Mouse (Mus musculus): Measurements from ENCODE around the gene Mecr. TPM values are rescaled to one million over a fixed set of nuclear protein-coding genes. Genes with fewer than 3 reads are reported as not detected.

The Mecr gene
- polyA plus RNA-seq, 1 experiment from 2014 or later, result 35.7 TPM

DNA sequence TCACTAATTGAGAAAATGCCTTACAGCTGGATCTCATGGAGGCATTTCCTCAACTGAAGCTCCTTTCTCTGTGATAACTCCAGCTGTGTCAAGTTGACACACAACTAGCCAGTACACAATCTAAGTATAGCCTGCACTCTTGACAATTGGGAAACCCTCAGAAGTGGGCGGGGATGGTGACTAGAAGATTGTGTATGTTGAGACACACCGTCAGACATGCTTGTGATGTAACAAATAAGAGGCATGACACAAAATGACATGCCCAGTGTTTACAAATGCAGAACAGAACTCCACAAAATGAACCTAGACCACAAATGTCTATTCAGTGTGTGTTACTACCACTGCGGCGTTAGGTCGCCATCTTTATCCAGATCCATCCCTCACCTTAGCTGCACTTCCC is 53.8 kb downstream of the Mecr start:
- 93% methylated on average over 5 of the region's 5 CpGs for WGBS
- H3K27me3 ChIP-seq (replicated peaks), result no peaks in the 10 kb centered on the region
- no peaks in the 10 kb centered on the region for H3K4me1 ChIP-seq (replicated peaks)
- no peak overlapping the region for H3K4me2 ChIP-seq
- no peak overlapping the region for H3K27ac ChIP-seq (ENCODE audit: poor library complexity, severe bottlenecking)
- no peak for ATAC-seq (ENCODE audit: insufficient number of reproducible peaks, low FRiP score)
- peaks cover 82% of the 10 kb centered on the region for H3K36me3 ChIP-seq
- H3K9me3 ChIP-seq (replicated peaks), result no peaks in the 10 kb centered on the region
- H3K9ac ChIP-seq, result no peak overlapping the region
- H3K4me3 ChIP-seq, result no peak overlapping the region

DNA sequence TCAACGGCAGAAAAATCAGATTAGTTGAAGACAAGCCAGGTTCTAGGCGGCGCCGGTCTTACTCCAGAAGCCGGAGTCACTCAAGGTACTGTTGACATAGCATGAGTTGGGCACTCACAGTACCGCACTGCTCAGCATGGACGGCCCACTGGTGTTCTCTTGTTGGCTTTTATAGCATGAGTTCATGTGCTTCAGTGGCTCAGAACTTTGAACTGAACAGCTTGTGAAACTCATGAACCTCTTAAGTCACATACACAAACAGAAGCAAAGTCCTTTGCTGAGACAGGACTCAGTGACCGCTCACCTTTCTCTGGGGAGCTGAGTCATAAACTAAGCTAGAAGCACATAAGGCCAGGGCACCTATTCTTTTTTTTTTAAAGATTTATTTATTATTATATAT is 54.5 kb downstream of the Mecr start:
- ATAC-seq (ENCODE audit: insufficient number of reproducible peaks, low FRiP score), result no peak
- WGBS, result 93% methylated on average over 8 of the region's 8 CpGs

DNA sequence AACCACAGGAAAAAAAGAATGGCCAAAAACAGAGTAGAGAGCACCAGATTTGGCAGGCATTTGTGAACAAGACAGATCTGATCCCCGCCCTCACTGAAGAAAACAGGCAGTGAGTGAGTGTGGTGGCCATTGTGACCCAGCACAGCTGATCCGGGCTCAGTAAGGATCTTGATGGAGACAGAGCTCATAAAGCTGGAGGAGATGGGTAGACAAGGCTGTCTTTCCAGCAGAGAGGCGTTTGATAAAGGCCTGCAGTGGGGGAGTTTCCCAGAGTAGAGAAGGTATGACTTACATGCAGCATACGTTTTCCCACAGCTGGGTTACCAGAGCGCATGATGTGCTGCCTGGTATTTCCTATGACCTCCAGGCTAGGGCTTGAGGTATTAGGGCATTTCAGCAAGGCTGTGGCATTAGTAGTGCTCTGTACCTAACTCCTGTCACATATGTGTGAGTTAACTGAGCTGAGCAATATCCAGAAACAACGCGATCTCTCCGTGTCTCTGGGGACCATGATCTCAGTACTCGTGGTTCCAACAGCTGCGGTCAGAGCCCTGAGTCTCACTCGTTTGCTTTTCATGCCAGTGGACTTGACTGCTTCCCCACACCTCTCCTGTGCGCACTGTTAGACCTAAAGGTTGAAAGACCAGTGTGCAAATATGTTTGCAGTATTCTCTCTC is 55.4 kb downstream of the Mecr start:
- no peak overlapping the region for H3K4me3 ChIP-seq
- 90% methylated on average over 12 of the region's 12 CpGs for whole genome bisulfite sequencing
- ATAC-seq (ENCODE audit: insufficient number of reproducible peaks, low FRiP score), result no peak
- no peaks in the 10 kb centered on the region for H3K27me3 ChIP-seq (replicated peaks)
- H3K4me1 ChIP-seq (replicated peaks), result no peaks in the 10 kb centered on the region
- no peak overlapping the region for H3K4me2 ChIP-seq
- no peak overlapping the region for H3K9ac ChIP-seq
- H3K9me3 ChIP-seq (replicated peaks), result no peaks in the 10 kb centered on the region
- peaks cover 76% of the 10 kb centered on the region for H3K36me3 ChIP-seq
- H3K27ac ChIP-seq (ENCODE audit: poor library complexity, severe bottlenecking), result no peak overlapping the region

More for the DNA sequence above, 54.5 kb downstream of the Mecr start:
- Histone ChIP-seq H3K27me3 (replicated peaks) (no peaks in the 10 kb centered on the region), H3K4me2 (no peak overlapping the region), H3K4me3 (no peak overlapping the region), H3K4me1 (replicated peaks) (no peaks in the 10 kb centered on the region), H3K9me3 (replicated peaks) (no peaks in the 10 kb centered on the region), H3K36me3 (peaks cover 82% of the 10 kb centered on the region), H3K27ac (ENCODE audit: poor library complexity, severe bottlenecking) (no peak overlapping the region), H3K9ac (no peak overlapping the region)

DNA sequence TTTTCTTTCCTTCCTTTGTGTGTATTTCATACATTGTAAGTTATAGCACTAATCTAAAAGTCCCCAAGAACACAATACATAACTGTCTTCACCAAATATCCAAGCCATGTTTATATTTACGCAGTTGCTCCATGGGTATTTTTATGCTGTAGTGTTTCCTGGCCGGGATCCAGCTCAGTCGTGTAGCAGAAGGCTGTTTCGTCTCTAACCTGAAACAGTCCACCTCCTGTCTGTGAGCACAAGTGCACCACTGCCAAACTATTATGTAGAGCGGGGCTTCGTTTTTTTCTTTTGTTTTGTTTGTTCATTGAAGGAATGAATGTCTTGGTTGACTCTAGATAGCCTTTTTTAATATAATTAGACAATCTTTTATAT is 55.9 kb downstream of the Mecr start:
- Histone ChIP-seq H3K27ac (ENCODE audit: poor library complexity, severe bottlenecking) (no peak overlapping the region), H3K36me3 (peaks cover 75% of the 10 kb centered on the region), H3K4me2 (no peak overlapping the region), H3K4me1 (replicated peaks) (no peaks in the 10 kb centered on the region), H3K4me3 (no peak overlapping the region), H3K9ac (no peak overlapping the region), H3K9me3 (replicated peaks) (no peaks in the 10 kb centered on the region), H3K27me3 (replicated peaks) (no peaks in the 10 kb centered on the region)
- ATAC-seq (ENCODE audit: insufficient number of reproducible peaks, low FRiP score), result no peak
- 73% methylated on average over 6 of the region's 6 CpGs for WGBS

DNA sequence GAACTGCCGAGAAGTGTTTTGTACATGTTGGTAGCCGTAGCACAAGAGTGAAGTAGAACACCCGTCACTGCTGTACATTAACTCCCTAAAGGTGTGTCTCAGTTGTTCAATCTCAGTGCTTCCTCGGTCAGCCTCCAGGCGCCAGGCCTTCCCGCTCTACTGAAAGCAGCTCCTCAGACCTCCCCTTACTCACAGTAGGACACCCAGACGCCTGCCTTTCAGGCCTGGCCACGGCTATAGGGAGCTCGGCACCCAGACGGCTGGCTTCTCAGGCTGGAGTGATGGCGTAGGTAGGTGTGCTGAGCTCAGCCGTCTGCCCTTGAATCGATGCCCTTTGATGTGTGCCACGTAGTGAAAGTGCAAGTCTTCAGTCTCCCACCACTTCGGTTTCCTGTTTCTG is 57.8 kb downstream of the Mecr start:
- Histone ChIP-seq H3K9ac (no peak overlapping the region), H3K27me3 (replicated peaks) (no peaks in the 10 kb centered on the region), H3K4me3 (no peak overlapping the region), H3K27ac (ENCODE audit: poor library complexity, severe bottlenecking) (no peak overlapping the region), H3K4me2 (no peak overlapping the region), H3K36me3 (peaks cover 76% of the 10 kb centered on the region), H3K9me3 (replicated peaks) (no peaks in the 10 kb centered on the region), H3K4me1 (replicated peaks) (no peaks in the 10 kb centered on the region)
- ATAC-seq (ENCODE audit: insufficient number of reproducible peaks, low FRiP score), result no peak
- WGBS, result 90% methylated on average over 15 of the region's 15 CpGs

DNA sequence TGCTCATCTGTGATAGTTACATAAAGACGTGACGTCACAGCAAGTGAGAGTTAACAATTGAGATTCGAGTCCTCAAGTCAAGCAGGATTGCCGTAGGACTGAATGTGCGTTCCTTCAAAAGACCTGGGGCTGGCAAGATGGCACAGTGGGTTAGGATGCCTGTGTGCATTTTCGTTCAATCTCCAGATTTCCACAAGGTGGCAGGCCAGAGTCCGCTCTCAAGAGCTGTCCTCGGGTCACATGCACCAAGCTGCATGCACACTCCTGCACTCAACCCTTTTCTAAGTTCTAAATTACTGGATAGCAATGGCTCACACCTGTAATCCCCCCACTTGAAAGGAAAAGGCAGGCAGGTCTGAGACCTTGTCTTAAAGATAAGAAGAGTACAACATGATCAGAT is 61.2 kb downstream of the Mecr start:
- no peaks in the 10 kb centered on the region for H3K27me3 ChIP-seq (replicated peaks)
- H3K9me3 ChIP-seq (replicated peaks), result peaks cover 7% of the 10 kb centered on the region; the same call in 1 of the 2 replicates
- no peak overlapping the region for H3K27ac ChIP-seq (ENCODE audit: poor library complexity, severe bottlenecking)
- no peak overlapping the region for H3K4me2 ChIP-seq
- no peak overlapping the region for H3K9ac ChIP-seq
- H3K4me3 ChIP-seq, result no peak overlapping the region
- H3K4me1 ChIP-seq (replicated peaks), result no peaks in the 10 kb centered on the region
- 58% methylated on average over 8 of the region's 8 CpGs for whole genome bisulfite sequencing
- no peak for ATAC-seq (ENCODE audit: insufficient number of reproducible peaks, low FRiP score)
- H3K36me3 ChIP-seq, result peaks cover 57% of the 10 kb centered on the region

DNA sequence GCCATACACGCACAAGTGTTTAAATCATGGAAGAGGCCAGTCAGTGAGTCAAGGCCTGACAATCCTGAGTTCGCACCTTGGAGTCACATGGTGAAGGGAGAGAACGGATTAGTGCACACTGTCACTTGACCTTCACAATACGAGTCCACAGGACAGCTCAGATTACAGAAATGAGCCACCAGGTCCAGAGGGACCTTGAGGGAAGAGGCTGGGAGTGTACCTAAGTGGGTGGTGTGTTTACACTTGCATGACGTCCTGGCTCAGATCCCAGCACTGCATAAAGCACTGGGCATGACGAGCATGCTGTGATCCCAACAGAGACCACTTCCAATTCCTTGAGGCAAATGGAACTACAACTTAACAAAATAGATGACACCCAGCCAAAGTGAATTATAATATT is 63.2 kb downstream of the Mecr start:
- 57% methylated on average over 6 of the region's 6 CpGs for WGBS
- Histone ChIP-seq H3K27me3 (replicated peaks) (no peaks in the 10 kb centered on the region), H3K36me3 (peaks cover 38% of the 10 kb centered on the region), H3K9ac (no peak overlapping the region), H3K9me3 (replicated peaks) (peaks cover 7% of the 10 kb centered on the region; the same call in 1 of the 2 replicates), H3K4me2 (no peak overlapping the region), H3K4me3 (no peak overlapping the region), H3K27ac (ENCODE audit: poor library complexity, severe bottlenecking) (no peak overlapping the region), H3K4me1 (replicated peaks) (peaks cover 19% of the 10 kb centered on the region)
- no peak for ATAC-seq (ENCODE audit: insufficient number of reproducible peaks, low FRiP score)

DNA sequence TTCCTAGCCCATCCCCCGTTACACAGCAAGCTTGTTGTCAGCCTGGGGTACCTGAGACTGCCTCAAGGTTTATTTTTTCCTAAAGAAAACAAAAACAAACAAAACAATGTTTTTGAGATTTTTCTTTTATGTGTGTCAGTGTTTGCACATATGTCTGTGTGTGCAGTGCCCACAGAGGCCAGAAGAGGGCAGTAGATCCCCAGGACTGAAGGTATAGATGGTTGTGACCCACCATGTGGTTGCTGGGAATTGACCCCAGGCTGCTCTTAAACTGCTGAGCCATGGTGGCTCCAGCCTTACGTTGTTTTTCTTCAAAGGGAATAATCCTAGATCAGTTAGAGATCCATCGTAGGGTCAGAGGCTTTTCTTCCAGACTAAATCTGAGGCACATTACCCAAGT is 64.6 kb downstream of the Mecr start:
- Histone ChIP-seq H3K36me3 (peaks cover 25% of the 10 kb centered on the region), H3K27ac (ENCODE audit: poor library complexity, severe bottlenecking) (no peak overlapping the region), H3K27me3 (replicated peaks) (peaks cover 9% of the 10 kb centered on the region), H3K9ac (no peak overlapping the region), H3K9me3 (replicated peaks) (peaks cover 7% of the 10 kb centered on the region; the same call in 1 of the 2 replicates), H3K4me3 (no peak overlapping the region), H3K4me2 (no peak overlapping the region), H3K4me1 (replicated peaks) (peaks cover 21% of the 10 kb centered on the region)
- ATAC-seq (ENCODE audit: insufficient number of reproducible peaks, low FRiP score), result no peak
- WGBS, result 94% methylated on average over 3 of the region's 3 CpGs

DNA sequence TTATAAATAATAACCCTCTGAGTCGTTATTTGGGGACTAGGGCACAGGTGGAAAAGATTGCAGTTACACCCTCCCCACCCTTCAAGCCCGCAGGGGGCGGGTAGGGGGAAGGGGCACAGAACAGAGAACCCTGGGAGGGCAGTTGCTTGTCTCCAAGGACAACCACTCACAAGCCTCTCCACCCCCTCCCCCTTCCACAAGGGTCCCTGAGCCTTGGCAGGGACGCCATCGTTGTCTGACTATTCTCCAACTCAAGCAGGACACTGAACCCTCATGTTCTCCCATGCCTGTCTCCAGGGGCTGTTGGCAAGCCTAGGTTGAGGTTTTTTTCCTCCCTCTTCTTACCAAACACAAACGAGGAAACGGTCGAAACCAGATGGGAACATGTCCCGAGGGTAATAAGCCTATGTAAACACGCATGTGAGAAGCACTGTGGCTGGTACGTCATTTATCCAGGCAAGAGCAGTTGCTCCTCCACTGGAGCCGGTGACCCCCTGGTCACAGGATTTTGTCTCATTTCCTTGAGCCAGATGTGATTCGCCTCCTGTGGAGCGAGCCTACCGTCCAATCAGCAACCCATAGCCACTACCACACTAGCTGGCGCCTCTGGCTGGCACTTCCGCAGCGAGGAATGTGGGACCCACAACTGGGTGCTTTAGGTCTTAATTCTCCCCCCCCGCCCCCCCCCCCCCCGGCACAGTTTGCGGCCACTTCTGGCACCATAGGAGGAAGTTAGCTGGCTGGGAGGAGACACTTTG is 67.1 kb downstream of the Mecr start:
- H3K9ac ChIP-seq, result 0 out of 2 replicates have a peak overlapping the region, but pooled peaks have one; percentile 33
- H3K4me1 ChIP-seq (replicated peaks), result peaks cover 43% of the 10 kb centered on the region
- H3K36me3 ChIP-seq, result peaks cover 11% of the 10 kb centered on the region; the same call in 1 of the 2 replicates
- 0 out of 2 replicates have a peak, but pooled peaks have one; percentile 12 for ATAC-seq (ENCODE audit: insufficient number of reproducible peaks, low FRiP score)
- H3K27me3 ChIP-seq (replicated peaks), result peaks cover 20% of the 10 kb centered on the region
- H3K4me3 ChIP-seq, result peak overlapping the region; percentile 14
- H3K9me3 ChIP-seq (replicated peaks), result peaks cover 7% of the 10 kb centered on the region; the same call in 1 of the 2 replicates
- no peak overlapping the region for H3K27ac ChIP-seq (ENCODE audit: poor library complexity, severe bottlenecking)
- WGBS, result 8% methylated on average over 18 of the region's 21 CpGs
- H3K4me2 ChIP-seq, result peak overlapping the region; percentile 60

DNA sequence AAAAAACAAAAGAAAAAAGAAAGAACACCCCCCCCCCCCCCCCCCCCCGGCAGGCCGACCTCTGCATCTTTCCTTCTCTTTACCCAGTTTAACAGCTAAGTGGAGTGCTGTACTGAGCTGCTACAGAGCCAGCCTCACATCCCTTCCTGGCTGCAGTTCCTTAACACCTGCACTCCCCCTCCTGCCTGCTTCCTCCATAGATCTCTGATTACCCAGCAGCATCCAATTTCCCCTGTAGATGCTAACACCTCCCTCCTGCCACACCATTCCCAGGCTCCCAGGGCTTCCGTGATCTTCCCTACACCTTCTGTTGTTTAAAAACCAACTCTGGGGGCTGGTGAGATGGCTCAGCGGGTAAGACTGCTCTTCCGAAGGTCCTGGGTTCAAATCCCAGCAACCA is 68.3 kb downstream of the Mecr start:
- peaks cover 30% of the 10 kb centered on the region for H3K27me3 ChIP-seq (replicated peaks)
- H3K9ac ChIP-seq, result no peak overlapping the region
- no peak overlapping the region for H3K4me3 ChIP-seq
- no peak overlapping the region for H3K4me2 ChIP-seq
- H3K4me1 ChIP-seq (replicated peaks), result peaks cover 53% of the 10 kb centered on the region
- no peak overlapping the region for H3K27ac ChIP-seq (ENCODE audit: poor library complexity, severe bottlenecking)
- ATAC-seq (ENCODE audit: insufficient number of reproducible peaks, low FRiP score), result no peak
- 42% methylated on average over 5 of the region's 5 CpGs for WGBS
- H3K9me3 ChIP-seq (replicated peaks), result peaks cover 7% of the 10 kb centered on the region; the same call in 1 of the 2 replicates
- H3K36me3 ChIP-seq, result peaks cover 7% of the 10 kb centered on the region; the same call in 1 of the 2 replicates

DNA sequence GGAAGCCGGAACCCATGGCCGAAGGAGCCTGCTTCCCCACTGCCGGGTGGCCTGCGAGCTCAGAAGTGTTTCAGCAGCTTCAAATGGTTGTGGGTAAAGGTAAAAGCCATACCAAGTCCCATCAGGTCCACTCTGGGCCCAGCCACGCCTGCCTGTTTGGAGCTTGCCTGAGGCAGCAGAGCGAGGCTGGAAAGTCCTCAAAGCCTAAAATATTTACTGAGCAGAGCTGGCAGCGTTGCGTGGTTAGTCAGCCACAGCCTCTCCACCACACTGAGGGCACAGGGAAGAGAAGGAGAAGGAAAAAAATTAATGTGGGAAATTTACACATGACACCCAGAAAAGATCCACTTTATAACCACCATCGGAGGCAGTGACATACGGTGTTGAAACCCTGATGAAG is 70.3 kb downstream of the Mecr start:
- Histone ChIP-seq H3K27me3 (replicated peaks) (peaks cover 30% of the 10 kb centered on the region), H3K4me1 (replicated peaks) (peaks cover 71% of the 10 kb centered on the region), H3K9ac (no peak overlapping the region), H3K27ac (ENCODE audit: poor library complexity, severe bottlenecking) (no peak overlapping the region), H3K36me3 (no peaks in the 10 kb centered on the region), H3K4me2 (no peak overlapping the region), H3K4me3 (no peak overlapping the region), H3K9me3 (replicated peaks) (no peaks in the 10 kb centered on the region)
- no peak for ATAC-seq (ENCODE audit: insufficient number of reproducible peaks, low FRiP score)
- WGBS, result 58% methylated on average over 10 of the region's 10 CpGs

Data from heart, embryonic 12.5 days (tissue).